Mouse (Mus musculus) limb, embryonic 11.5 days (tissue): ENCODE measurements around the gene Rab44. TPM values are rescaled to one million over a fixed set of nuclear protein-coding genes. Genes with fewer than 3 reads are reported as not detected.

Experiments
- ATAC-seq: fragments of 200-750 bp; cut with Nextera tagmentation; 2 replicates; pipeline ENCODE4 v1.8.0; 2017; ENCODE audit warnings: low read depth; ENCODE audit not compliant: insufficient number of reproducible peaks, low FRiP score, low TSS enrichment
- DNase-seq: peaks from one replicate; pipeline ENCODE4 v3.0.0-alpha.2; 2015; ENCODE audit warnings: low spot score
- H3K27ac ChIP-seq: fragments of 300-500 bp; sonication (generic); replicated peaks from 2 replicates; pipeline ENCODE4 v1.5.1; 2014; ENCODE audit warnings: low read depth, mild to moderate bottlenecking, low read length
- H3K27me3 ChIP-seq: fragments of 300-500 bp; sonication (generic); 2 replicates; pipeline ENCODE4 v1.6.1; 2014; ENCODE audit warnings: mild to moderate bottlenecking, low read length, mixed read lengths; ENCODE audit not compliant: control insufficient read depth, insufficient read depth
- H3K36me3 ChIP-seq: fragments of 300-500 bp; sonication (generic); 2 replicates; pipeline ENCODE4 v1.6.1; 2014; ENCODE audit warnings: mild to moderate bottlenecking, low read length, moderate library complexity, mixed read lengths; ENCODE audit not compliant: control insufficient read depth, insufficient read depth
- H3K4me1 ChIP-seq: fragments of 300-500 bp; sonication (generic); 2 replicates; pipeline ENCODE4 v1.6.1; 2014; ENCODE audit warnings: low read length, mixed read lengths; ENCODE audit not compliant: control insufficient read depth, insufficient read depth
- H3K4me2 ChIP-seq: fragments of 300-500 bp; sonication (generic); 2 replicates; pipeline ENCODE4 v1.6.1; 2014; ENCODE audit warnings: low read depth, mild to moderate bottlenecking, moderate library complexity; ENCODE audit not compliant: severe bottlenecking
- H3K4me3 ChIP-seq: fragments of 300-500 bp; sonication (generic); 2 replicates; pipeline ENCODE4 v1.5.1; 2014; ENCODE audit warnings: low read depth, low read length
- H3K9ac ChIP-seq: fragments of 300-500 bp; sonication (generic); 2 replicates; pipeline ENCODE4 v1.6.1; 2014; ENCODE audit warnings: mild to moderate bottlenecking, low read length
- H3K9me3 ChIP-seq: fragments of 300-500 bp; sonication (generic); 2 replicates; pipeline ENCODE4 v1.6.1; 2016; ENCODE audit warnings: low read length; ENCODE audit not compliant: control insufficient read depth
- WGBS: fragments of 180-500 bp; shearing (Covaris S2); extraction: QIAGEN DNeasy Blood & Tissue Kit; methylation state at CpG from one replicate; pipeline ENCODE4 v1.1.7; 2014; 5-methylcytosine and 5-hydroxymethylcytosine counted together
- polyA plus RNA-seq: library from polyadenylated mRNA; unstranded; fragments of >200 nt; fragmentation: Nextera tagmentation; extraction: Ambion mirVana; gene quantifications from 2 replicates; pipeline ENCODE4 v1.2.1, GENCODE M21; 2014

Rab44 gene
- polyA plus RNA-seq, 1 experiment from 2014 or later = not detected

DNA sequence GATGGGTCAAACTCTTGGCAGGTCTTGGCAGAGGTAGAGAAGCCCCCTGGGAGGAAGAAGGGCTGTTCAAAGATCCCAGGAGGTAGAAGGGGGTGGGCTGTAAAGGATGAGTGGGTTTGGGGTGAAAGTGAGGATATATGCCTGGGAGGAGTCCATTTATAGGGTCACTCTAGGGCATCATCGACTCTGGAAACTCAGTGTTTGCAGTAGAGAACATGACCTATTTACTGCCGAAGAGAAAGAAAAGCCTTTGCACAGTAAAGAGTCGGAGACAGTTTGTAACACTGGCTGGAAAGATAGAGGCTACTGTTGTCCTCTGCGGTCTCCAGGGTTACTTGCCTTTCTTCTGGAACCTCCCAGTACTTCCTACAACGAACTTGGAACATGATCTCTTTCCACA, 40.6 kb upstream of the Rab44 start:
- Histone ChIP-seq H3K27ac (no peak overlapping the region), H3K4me2 (no peak overlapping the region), H3K4me1 (peaks cover 3% of the 10 kb centered on the region; the same call in 1 of the 2 replicates), H3K9ac (no peak overlapping the region), H3K36me3 (no peaks in the 10 kb centered on the region), H3K9me3 (no peaks in the 10 kb centered on the region), H3K4me3 (no peak overlapping the region), H3K27me3 (no peaks in the 10 kb centered on the region)
- no peak for DNase-seq
- ATAC-seq = no peak
- 50% methylated on average over 5 of the region's 5 CpGs for WGBS

DNA sequence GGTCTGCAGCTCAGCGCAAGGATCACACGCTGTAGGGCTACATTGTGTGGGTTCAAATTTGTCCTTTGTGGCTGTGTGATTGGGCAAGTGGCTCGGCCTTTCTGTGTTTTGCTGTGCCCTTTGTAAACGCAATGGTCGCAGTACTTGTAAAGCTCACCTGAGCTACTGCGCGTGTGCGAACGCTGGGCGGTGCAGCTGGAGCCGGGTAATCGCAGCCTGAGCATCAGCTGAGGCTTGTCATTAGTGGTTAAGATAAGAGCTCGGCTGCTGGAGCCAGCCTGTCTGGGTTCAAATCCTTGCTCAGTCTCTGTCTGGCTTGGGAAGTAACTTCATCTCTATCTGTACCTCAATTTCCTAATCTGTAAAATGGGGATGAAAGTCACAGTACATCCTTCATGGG, 39.9 kb upstream of the Rab44 start:
- WGBS = 76% methylated on average over 13 of the region's 13 CpGs
- no peak overlapping the region for H3K4me3 ChIP-seq
- no peaks in the 10 kb centered on the region for H3K9me3 ChIP-seq
- H3K4me1 ChIP-seq = peaks cover 5% of the 10 kb centered on the region; the same call in 1 of the 2 replicates
- H3K27ac ChIP-seq = no peak overlapping the region
- DNase-seq (no peak), ATAC-seq (no peak)
- H3K9ac ChIP-seq = no peak overlapping the region
- H3K27me3 ChIP-seq = no peaks in the 10 kb centered on the region
- H3K4me2 ChIP-seq = no peak overlapping the region
- no peaks in the 10 kb centered on the region for H3K36me3 ChIP-seq

DNA sequence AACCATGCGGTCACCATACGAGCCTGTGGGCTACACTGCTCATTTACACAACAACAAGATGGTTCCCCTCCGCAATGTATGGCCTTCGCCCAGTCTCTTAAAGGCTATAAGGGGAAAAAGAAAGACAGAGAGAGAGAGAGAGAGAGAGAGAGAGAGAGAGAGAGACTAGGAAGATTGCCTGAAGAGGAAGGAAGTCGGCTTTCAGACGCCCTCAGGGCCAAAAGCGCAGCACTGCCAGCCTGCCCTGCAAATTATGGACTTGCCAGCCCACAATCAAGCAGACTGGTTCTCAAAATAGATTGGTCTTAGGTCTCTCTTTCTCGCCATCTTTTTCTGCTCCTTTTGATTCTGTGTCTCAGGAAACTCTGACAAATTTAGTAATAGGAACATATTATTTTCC, 37.7 kb upstream of the Rab44 start:
- Histone ChIP-seq H3K9me3 (no peaks in the 10 kb centered on the region), H3K4me2 (no peak overlapping the region), H3K4me1 (peaks cover 9% of the 10 kb centered on the region; the same call in 1 of the 2 replicates), H3K9ac (no peak overlapping the region), H3K27me3 (peaks cover 7% of the 10 kb centered on the region), H3K36me3 (no peaks in the 10 kb centered on the region), H3K4me3 (no peak overlapping the region), H3K27ac (no peak overlapping the region)
- DNase-seq (no peak), ATAC-seq (no peak)
- 93% methylated on average over 8 of the region's 8 CpGs for WGBS

DNA sequence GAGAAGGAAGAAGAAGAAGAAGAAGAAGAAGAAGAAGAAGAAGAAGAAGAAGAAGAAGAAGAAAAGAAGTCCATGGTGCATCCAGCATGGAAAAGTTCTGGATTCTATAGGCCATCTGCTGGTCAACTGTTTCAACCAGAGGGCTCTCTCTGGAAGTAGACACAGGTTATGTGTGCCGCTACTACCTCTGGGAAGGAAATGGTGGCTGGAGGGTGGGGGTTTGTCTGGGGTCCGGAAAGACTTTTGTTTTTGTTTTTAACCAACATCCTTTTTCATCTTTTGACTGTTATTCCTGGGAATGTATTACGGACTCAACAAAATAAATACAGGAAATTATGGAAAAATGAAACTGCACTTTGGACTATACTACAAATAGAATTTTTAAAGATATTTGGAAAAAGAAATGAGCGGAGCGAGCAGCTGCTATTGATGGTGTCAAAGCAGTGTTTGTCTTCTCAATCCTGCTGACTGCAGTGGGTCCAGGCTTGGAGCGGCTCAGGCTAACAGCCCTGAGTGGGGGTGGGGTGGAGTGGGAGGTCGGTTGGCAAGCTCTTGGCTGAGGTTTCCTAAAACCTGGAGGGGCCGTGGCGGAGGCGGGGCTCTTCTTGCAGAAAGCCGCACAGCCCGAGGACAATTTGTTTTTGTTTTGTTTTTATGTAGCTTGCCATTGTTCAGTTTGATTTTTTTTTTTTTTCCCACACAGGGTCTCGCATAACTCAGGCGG, 36.0 kb upstream of the Rab44 start:
- 0 out of 2 replicates have a peak overlapping the region, but pooled peaks have one; percentile 10 for H3K4me3 ChIP-seq
- H3K4me1 ChIP-seq = peaks cover 8% of the 10 kb centered on the region; the same call in 1 of the 2 replicates
- H3K27ac ChIP-seq = no peak overlapping the region
- peak overlapping the region; percentile 38 for H3K4me2 ChIP-seq
- ATAC-seq = no peak
- no peaks in the 10 kb centered on the region for H3K9me3 ChIP-seq
- 29% methylated on average over 14 of the region's 14 CpGs for WGBS
- H3K9ac ChIP-seq = no peak overlapping the region
- peak; percentile 71 for DNase-seq
- no peaks in the 10 kb centered on the region for H3K36me3 ChIP-seq
- peaks cover 17% of the 10 kb centered on the region for H3K27me3 ChIP-seq

DNA sequence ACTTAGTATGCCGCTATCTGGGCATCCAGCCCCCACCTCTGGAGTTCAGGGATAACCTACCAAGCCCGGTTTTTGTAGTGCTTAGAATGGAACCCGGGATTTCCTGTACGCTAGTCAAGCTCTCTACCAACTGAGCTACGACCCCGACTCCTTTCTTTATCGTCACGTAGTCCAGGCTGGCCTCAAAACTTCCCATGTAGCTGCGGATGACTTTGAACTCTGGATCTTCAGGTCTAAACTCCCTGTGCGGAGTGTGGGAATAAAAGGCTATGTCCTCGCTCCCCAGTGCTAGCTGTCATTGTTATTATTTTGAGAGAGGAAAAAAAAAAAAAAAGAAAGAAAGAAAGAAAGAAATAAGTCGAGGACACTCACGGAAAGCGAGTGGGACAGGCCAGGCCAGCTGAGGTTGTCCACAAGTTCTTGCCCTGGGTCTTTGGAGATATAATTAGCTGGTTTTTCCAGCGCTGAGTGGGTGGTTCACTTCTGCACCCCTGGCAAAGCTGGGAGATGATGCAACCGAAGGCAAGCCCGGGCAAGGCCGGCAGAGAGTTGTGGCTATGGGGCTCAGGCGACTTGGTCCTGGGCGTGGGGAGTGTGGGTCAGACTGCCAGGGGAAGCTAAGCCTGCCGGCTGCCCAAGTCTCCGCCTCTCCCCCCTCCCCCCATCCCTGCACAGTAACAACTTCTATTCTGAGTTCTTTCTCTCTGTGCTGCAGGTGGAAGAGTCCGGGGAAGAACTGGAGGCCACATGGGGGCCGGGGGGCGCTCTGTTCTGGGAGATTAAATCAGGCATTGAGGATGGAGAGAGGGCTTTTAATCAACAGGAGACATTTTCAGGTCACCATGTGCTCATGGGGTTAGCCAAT, 35.2 kb upstream of the Rab44 start:
- DNase-seq (peak; percentile 54), ATAC-seq (no peak)
- Histone ChIP-seq H3K27ac (no peak overlapping the region), H3K4me3 (0 out of 2 replicates have a peak overlapping the region, but pooled peaks have one; percentile 10), H3K27me3 (peaks cover 17% of the 10 kb centered on the region), H3K36me3 (no peaks in the 10 kb centered on the region), H3K9me3 (no peaks in the 10 kb centered on the region), H3K4me1 (peaks cover 8% of the 10 kb centered on the region; the same call in 1 of the 2 replicates), H3K9ac (no peak overlapping the region), H3K4me2 (peak overlapping the region; percentile 38)
- WGBS = 13% methylated on average over 25 of the region's 25 CpGs

DNA sequence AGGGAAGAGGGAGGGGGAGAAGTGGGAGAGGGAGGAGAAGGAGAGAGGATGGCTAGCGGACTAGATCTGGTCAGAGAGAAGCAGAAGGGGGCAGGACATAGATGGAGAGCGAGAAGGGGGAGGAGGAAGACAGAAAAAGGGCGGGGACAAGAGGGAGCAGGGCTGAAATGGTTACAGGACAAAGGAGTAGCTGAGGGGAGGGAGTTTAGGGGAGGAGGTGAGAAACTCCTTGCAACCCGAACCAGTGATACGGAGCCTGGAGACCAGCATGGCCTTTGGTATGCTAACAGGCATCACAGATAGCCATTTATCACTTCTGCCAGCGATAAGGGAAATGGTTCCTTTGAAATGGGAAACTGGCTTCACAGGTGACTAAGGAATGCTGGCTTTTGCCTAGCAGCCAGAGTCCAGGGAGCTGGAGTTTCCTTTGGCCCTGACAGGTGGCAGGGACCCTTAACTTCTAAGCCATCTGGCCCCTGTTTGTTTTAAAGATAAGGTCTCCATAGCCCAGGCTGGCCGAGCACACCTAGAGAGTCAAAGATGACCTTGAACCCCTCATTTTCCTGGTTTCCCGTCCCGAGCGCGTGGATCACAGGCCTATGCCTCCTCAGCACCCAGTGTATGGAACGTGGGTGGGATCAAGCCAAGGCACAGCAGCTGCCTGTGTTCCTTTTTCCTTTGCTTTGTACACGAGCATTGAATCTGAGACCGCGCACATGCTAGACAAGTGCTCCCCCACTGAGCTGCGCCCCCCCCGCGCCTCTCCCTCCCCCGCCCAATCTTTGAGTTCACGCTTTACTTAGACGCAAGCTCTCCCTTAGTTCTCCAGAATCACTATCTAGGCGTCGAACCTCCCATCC, 33.0 kb upstream of the Rab44 start:
- no peak overlapping the region for H3K4me3 ChIP-seq
- H3K27me3 ChIP-seq = peaks cover 17% of the 10 kb centered on the region
- DNase-seq (peak; percentile 44), ATAC-seq (no peak)
- 0 out of 2 replicates have a peak, but pooled peaks cover 2% of the 10 kb centered on the region for H3K9me3 ChIP-seq
- no peak overlapping the region for H3K27ac ChIP-seq
- H3K4me1 ChIP-seq = peaks cover 8% of the 10 kb centered on the region; the same call in 1 of the 2 replicates
- no peak overlapping the region for H3K9ac ChIP-seq
- peak overlapping the region; percentile 13; the same call in 1 of the 2 replicates for H3K4me2 ChIP-seq
- H3K36me3 ChIP-seq = no peaks in the 10 kb centered on the region
- 1% methylated on average over 23 of the region's 23 CpGs for whole genome bisulfite sequencing

DNA sequence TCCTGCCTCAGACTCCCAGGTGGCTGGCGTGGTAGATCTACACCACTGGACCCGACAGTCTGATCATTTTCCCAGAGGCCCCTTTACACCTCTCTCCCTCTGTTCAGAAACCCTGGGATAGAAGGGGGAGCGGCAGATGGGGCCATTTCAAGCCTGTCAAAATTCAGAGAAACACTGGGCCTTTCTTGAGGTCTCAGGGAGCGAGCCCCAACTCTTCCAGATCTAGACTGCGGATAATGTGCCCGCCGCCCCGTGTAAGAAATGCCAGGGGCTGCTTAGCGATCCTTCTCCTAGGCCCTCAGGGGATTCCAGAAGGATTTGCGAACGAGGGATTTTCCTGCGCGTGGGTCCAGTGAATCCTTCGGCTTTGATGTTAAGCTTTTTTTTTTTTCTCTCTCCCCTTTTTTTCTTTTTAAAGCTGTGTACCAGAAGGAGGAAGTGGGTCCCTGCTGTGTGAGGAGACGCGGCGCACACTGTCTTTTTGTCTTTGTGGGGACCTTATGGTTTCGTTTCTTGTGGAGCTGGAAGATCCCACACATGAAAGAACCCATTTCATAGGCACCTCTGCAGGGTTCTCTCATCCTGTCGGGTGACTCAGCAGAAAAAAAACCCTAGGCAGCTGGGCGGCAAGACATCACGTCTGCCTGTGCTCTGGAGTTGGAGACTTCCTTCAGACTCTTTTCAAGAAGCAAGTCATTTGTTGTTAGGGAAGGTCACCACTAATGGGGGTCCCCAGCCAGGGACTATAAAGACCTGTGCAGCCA, 32.1 kb upstream of the Rab44 start:
- no peaks in the 10 kb centered on the region for H3K36me3 ChIP-seq
- H3K9me3 ChIP-seq = 0 out of 2 replicates have a peak, but pooled peaks cover 2% of the 10 kb centered on the region
- ATAC-seq = no peak
- H3K4me3 ChIP-seq = no peak overlapping the region
- peak; percentile 33 for DNase-seq
- H3K4me2 ChIP-seq = peak overlapping the region; percentile 13
- peaks cover 17% of the 10 kb centered on the region for H3K27me3 ChIP-seq
- 4% methylated on average over 21 of the region's 21 CpGs for WGBS
- no peak overlapping the region for H3K27ac ChIP-seq
- H3K4me1 ChIP-seq = peaks cover 8% of the 10 kb centered on the region; the same call in 1 of the 2 replicates
- H3K9ac ChIP-seq = no peak overlapping the region
